Mouse (Mus musculus): Measurements from ENCODE around the gene Xpc.

DNA sequence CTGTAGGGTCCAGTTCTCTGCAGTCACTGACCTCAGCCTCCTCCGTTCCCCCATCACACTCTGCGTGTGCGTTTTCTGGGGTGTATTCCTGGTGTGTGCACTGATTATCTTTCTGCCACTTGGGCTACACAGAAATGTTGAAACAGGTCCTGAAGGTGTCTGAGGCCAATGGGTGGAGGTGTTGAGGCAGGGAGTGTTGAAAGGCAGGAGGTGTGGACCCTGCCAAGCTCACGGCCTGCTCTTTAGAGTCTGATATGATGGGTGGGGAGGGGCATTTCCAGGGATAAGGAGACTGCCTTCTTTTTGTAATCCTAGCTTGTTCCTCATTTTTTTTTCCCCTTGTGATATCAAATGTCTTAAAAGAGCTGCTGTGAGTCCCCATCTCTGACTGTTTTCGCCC, 27.4 kb upstream of the Xpc start:
- no peak for TF ChIP-seq MYOD1 (IDR thresholded peaks at IDR 0.05; ENCODE audit: control insufficient read depth in 1 of 3, insufficient read length in 2 of 3, low read depth in 2 of 3)
- no peak for TF ChIP-seq POLR2A (IDR thresholded peaks at IDR 0.05; ENCODE audit: insufficient read length, low read depth)
- no peak for TF ChIP-seq CEBPB (IDR thresholded peaks at IDR 0.05; ENCODE audit: insufficient read depth, poor library complexity, severe bottlenecking)
- no peak for TF ChIP-seq MYOG (IDR thresholded peaks at IDR 0.05; ENCODE audit: control insufficient read depth in 1 of 3, insufficient read depth in 1 of 3, insufficient read length in 2 of 3, low read depth in 2 of 3)
- no peak for TF ChIP-seq MAX (IDR thresholded peaks at IDR 0.05; ENCODE audit: low read depth)
